Mouse (Mus musculus) stomach, adult 2 months (tissue): ENCODE data around the gene Nagk. TPM values are rescaled to one million over a fixed set of nuclear protein-coding genes. Genes with fewer than 3 reads are reported as not detected.

ENCODE experiments used
- polyA plus RNA-seq: library from polyadenylated mRNA; depleted of rRNA; stranded (reverse); fragments of >200 nt; gene quantifications from 2 replicates; pipeline ENCODE4 v1.2.3, GENCODE M21; 2012; rRNA removed

The Nagk gene
- polyA plus RNA-seq: 12.2 and 15.6 TPM in 2 replicates

DNA sequence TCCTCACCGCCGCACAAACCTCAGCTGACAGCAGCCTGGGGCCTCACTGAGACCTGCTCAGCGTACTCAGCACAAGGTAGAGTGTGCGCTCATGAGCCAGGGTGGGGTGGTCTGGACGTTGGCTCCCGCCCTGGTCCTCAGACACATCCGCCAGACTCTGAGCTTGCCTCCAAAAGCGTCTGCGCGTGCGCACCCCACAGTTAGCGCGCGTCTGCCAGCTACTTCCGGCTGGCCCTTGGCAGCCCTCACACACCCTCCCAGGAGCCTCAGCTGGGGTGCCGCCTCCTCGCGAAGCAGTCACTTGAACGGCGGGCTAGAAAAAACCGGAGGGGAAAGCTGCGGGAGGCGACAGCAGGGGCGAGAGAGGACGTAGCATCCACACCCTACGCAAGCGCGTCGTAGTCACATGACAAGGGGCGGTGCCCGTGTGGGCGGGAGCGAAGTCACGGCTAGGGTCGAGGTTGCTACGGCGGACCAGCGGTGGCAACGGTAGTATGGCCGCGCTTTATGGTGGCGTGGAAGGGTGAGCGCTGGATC, at the start of gene Nagk:
TSS of gene Nagk (plus strand) at position 223 of the 537 bp plus-strand sequence.

GRCm38 (mm10) chr6:83762344-83762743, 32.4 kb upstream of the Nagk start, which contains the start of gene Ankrd53:
TSS of gene Ankrd53 (plus strand) at chr6:83762644.

GRCm38 (mm10) chr6:83775638-83776293, 19.0 kb upstream of the Nagk start, which contains the start of gene Tex261:
TSS of gene Tex261 (minus strand) at chr6:83775813.

DNA sequence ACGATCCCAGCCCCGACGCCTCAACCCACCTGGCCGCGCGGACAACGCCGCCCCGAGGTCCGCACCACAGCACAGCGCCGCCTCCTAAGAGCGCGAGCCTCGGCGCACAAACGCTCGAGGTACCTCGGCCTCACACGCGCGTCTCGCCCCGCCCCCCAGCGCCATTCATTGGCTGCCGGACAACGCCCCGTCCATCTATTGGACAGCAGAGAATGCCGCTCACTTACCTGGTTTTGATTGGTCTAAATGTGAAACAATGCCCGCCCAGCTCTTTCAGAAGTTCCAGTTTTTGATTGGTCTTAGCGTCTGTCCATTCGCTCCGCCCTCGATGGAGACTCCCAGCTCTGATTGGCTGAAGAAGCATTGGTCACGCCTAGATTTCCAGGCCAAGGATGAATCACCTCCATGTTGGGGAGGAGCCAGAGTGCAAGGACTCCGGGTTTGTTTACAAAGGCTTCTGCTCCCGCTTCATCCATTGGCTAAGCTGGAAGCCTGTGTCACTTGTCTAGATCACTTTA, 36.9 kb downstream of the Nagk start, which contains the start of gene Paip2b:
TSS of gene Paip2b (minus strand) at position 136 of the 518 bp plus-strand sequence.

Other genes with a start within 250 kb of the Nagk start
- 2.6 and 3.0 TPM in 2 replicates for gene Stambp, start 222.3 kb upstream of the Nagk start, polyA plus RNA-seq
- 0.35 TPM in 1 of 2 replicates, not detected in the other for gene Clec4f, start 138.8 kb upstream of the Nagk start, polyA plus RNA-seq
- gene Cd207, start 117.1 kb upstream of the Nagk start, polyA plus RNA-seq: 0.11 TPM in 1 of 2 replicates, not detected in the other
- not detected in 2 replicates for gene Vax2, start 83.7 kb upstream of the Nagk start, polyA plus RNA-seq
- not detected in 2 replicates for gene Atp6v1b1, start 52.0 kb upstream of the Nagk start, polyA plus RNA-seq
- not detected in 2 replicates for gene Ankrd53, start 32.3 kb upstream of the Nagk start, polyA plus RNA-seq
- 42.1 and 51.5 TPM in 2 replicates for gene Tex261, start 19.2 kb upstream of the Nagk start, polyA plus RNA-seq
- 1.3 and 1.8 TPM in 2 replicates for gene Paip2b, start 36.8 kb downstream of the Nagk start, polyA plus RNA-seq
- 0.98 and 1.0 TPM in 2 replicates for gene Zfp638, start 72.1 kb downstream of the Nagk start, polyA plus RNA-seq
- 5.2 and 9.8 TPM in 2 replicates for gene Dysf, start 213.6 kb downstream of the Nagk start, polyA plus RNA-seq